Mouse (Mus musculus) heart, embryonic 11.5 days (tissue): ENCODE data around the gene Rnf180. TPM values are rescaled to one million over a fixed set of nuclear protein-coding genes. Genes with fewer than 3 reads are reported as not detected.

Source experiments
- ATAC-seq: fragments of 200-750 bp; cut with Nextera tagmentation; replicated peaks from 2 replicates; pipeline ENCODE4 v1.8.0; 2017; ENCODE audit warnings: moderate library complexity; ENCODE audit not compliant: insufficient number of reproducible peaks, low FRiP score, low TSS enrichment
- H3K27ac ChIP-seq: fragments of 300-500 bp; sonication (generic); 2 replicates; pipeline ENCODE4 v1.5.1; 2014; ENCODE audit warnings: mild to moderate bottlenecking, low read depth, low read length
- H3K27me3 ChIP-seq: fragments of 300-500 bp; sonication (generic); 2 replicates; pipeline ENCODE4 v1.6.1; 2014; ENCODE audit warnings: mild to moderate bottlenecking, low read length, mixed read lengths; ENCODE audit not compliant: control insufficient read depth, insufficient read depth
- H3K36me3 ChIP-seq: fragments of 300-500 bp; sonication (generic); 2 replicates; pipeline ENCODE4 v1.6.1; 2014; ENCODE audit warnings: mild to moderate bottlenecking, low read length, moderate library complexity, mixed read lengths; ENCODE audit not compliant: control insufficient read depth, insufficient read depth
- H3K4me1 ChIP-seq: fragments of 300-500 bp; sonication (generic); 2 replicates; pipeline ENCODE4 v1.6.1; 2014; ENCODE audit warnings: low read length; ENCODE audit not compliant: control insufficient read depth, insufficient read depth
- H3K4me2 ChIP-seq: fragments of 300-500 bp; sonication (generic); 2 replicates; pipeline ENCODE4 v1.6.1; 2014; ENCODE audit warnings: mild to moderate bottlenecking, moderate library complexity
- H3K4me3 ChIP-seq: fragments of 300-500 bp; sonication (generic); 2 replicates; pipeline ENCODE4 v1.5.1; 2014; ENCODE audit warnings: low read depth, low read length
- H3K9ac ChIP-seq: fragments of 300-500 bp; sonication (generic); 2 replicates; pipeline ENCODE4 v1.6.1; 2014; ENCODE audit warnings: mild to moderate bottlenecking, low read depth, low read length, moderate library complexity
- H3K9me3 ChIP-seq: fragments of 300-500 bp; sonication (generic); replicated peaks from 2 replicates; pipeline ENCODE4 v1.6.1; 2016; ENCODE audit warnings: low read length; ENCODE audit not compliant: control insufficient read depth
- WGBS: fragments of 180-500 bp; shearing (Covaris S2); extraction: QIAGEN DNeasy Blood & Tissue Kit; methylation state at CpG from one replicate; pipeline ENCODE4 v1.1.7; 2014; ENCODE audit not compliant: insufficient replicate concordance; 5-methylcytosine and 5-hydroxymethylcytosine counted together
- polyA plus RNA-seq: library from polyadenylated mRNA; unstranded; fragments of >200 nt; fragmentation: Nextera tagmentation; extraction: Ambion mirVana; gene quantifications from 2 replicates; pipeline ENCODE4 v1.2.1, GENCODE M21; 2014

Rnf180 gene
- polyA plus RNA-seq, 1 experiment from 2014 or later: 2.4 TPM

DNA sequence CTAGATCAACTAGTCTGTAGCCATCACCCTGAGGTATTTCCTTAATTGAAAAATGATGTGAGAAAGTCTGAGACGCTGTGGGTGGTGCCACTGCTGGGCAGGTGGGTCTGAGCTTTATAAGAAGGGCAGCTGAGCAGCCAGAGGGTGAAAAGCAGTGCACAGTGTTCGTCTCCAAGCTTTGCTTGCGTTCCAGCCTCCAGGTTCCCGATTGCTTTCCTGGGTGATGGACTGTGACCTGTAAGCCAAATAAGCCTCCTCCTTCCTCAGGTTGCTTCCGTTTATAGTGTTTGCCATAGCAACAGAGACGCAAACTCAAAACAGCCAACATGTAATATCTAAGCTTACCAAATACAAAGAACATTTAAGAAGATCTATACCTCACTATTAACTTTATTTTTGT is 162.2 kb downstream of the Rnf180 start:
- 76% methylated on average over 6 of the region's 6 CpGs for WGBS

DNA sequence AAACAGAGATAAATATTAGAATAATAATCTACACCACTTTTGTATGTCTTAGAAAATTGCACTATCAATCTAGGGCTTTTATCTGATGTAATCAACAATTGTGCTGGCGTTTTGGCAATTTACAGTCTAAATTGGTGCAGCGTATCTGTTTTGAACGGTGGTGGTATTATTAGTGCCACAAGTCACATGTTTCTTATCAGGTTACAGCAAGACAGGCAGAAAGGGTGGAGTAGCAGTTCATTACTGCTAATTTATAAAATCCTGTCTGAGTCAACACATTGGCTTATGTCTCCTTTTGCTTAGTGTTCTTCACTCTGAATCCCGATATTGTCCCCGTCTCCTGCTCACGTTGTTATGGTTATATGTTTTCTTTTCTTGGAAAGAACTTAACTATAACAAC is 164.5 kb downstream of the Rnf180 start:
- no peak overlapping the region for H3K4me2 ChIP-seq
- H3K4me3 ChIP-seq: no peak overlapping the region
- 73% methylated on average over 6 of the region's 6 CpGs for WGBS
- H3K4me1 ChIP-seq: 0 out of 2 replicates have a peak, but pooled peaks cover 7% of the 10 kb centered on the region
- no peak overlapping the region for H3K9ac ChIP-seq
- no peaks in the 10 kb centered on the region for H3K27me3 ChIP-seq
- H3K9me3 ChIP-seq: no peaks in the 10 kb centered on the region
- H3K27ac ChIP-seq: no peak overlapping the region
- H3K36me3 ChIP-seq: no peaks in the 10 kb centered on the region
- no peak for ATAC-seq

More for the DNA sequence above, 162.2 kb downstream of the Rnf180 start:
- Histone ChIP-seq H3K4me2 (no peak overlapping the region), H3K27ac (no peak overlapping the region), H3K27me3 (no peaks in the 10 kb centered on the region), H3K4me1 (0 out of 2 replicates have a peak, but pooled peaks cover 7% of the 10 kb centered on the region), H3K9me3 (no peaks in the 10 kb centered on the region), H3K9ac (no peak overlapping the region), H3K36me3 (no peaks in the 10 kb centered on the region), H3K4me3 (no peak overlapping the region)
- ATAC-seq: no peak

DNA sequence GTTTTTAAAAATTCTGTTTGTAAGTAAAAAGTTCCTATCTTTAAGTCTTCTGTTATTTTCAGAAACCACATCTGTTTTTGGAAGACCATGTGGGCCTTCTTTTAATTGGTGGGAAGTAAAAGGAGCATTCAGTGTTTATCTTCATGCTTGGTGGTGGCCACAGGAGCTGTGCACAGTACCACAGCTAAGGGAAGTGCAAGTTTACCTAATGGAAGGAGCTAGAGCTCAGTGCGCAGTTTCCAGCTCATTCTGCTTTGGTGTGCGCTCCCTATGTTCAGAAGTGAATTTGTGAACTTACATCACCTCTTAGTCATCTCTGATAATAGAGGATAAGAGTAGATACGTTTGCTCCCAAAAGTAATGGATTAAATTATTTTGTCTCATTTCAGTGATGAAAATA is 172.5 kb downstream of the Rnf180 start:
- no peaks in the 10 kb centered on the region for H3K36me3 ChIP-seq
- no peaks in the 10 kb centered on the region for H3K27me3 ChIP-seq
- no peaks in the 10 kb centered on the region for H3K4me1 ChIP-seq
- H3K9me3 ChIP-seq: no peaks in the 10 kb centered on the region
- WGBS: 74% methylated on average over 3 of the region's 3 CpGs
- H3K27ac ChIP-seq: no peak overlapping the region
- no peak overlapping the region for H3K4me2 ChIP-seq
- no peak for ATAC-seq
- H3K9ac ChIP-seq: no peak overlapping the region
- H3K4me3 ChIP-seq: no peak overlapping the region

- H3K4me1 ChIP-seq: no peaks in the 10 kb centered on the region
- no peak overlapping the region for H3K4me3 ChIP-seq
- ATAC-seq: no peak
- no peaks in the 10 kb centered on the region for H3K27me3 ChIP-seq
- H3K27ac ChIP-seq: no peak overlapping the region
- H3K4me2 ChIP-seq: no peak overlapping the region
- H3K9ac ChIP-seq: no peak overlapping the region
- H3K9me3 ChIP-seq: no peaks in the 10 kb centered on the region
- H3K36me3 ChIP-seq: no peaks in the 10 kb centered on the region
Measured at GRCm38 (mm10) chr13:105121617-105122016, 173.0 kb downstream of the Rnf180 start.

DNA sequence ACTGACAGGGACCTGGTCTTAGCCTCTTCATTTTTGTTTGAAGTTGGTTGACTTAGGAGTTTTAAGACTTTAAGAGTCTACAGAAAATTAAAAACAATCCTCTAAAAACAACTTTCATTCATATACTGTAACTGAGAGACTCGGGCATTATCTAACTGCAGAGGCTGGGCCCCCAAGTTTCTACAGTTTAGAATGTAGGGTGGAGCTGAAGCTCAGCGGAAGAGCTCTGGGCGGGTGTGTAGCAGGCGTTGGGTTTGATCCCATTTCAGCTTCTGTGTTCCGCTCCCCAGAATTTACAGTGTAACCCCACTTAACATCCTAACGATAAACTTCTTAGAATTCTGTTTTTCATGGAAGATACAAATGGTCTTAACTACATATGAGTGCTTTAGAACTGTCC is 183.0 kb downstream of the Rnf180 start:
- H3K36me3 ChIP-seq: no peaks in the 10 kb centered on the region
- ATAC-seq: no peak
- 75% methylated on average over 6 of the region's 6 CpGs for WGBS
- no peaks in the 10 kb centered on the region for H3K4me1 ChIP-seq
- no peak overlapping the region for H3K9ac ChIP-seq
- H3K27me3 ChIP-seq: no peaks in the 10 kb centered on the region
- no peak overlapping the region for H3K4me2 ChIP-seq
- no peak overlapping the region for H3K27ac ChIP-seq
- H3K4me3 ChIP-seq: no peak overlapping the region
- no peaks in the 10 kb centered on the region for H3K9me3 ChIP-seq

DNA sequence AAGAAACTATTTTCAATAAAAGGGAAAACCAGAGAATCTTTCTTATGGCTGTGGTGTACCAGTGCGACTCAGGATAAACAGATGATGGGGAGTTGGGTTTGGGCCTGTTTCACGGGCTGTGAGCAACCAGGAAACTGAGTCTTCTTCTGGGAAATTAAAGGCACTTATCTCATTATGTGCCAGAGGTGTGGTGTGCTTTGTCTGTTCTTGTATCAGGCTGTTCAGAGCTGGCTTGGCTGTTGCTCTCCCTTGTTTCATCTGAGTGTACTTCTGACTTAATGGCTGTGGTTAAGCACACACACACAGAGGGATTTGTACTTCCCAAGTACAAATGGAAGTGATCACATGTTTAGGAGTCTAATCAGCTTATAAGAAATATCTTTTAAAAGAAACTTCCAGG is 190.2 kb downstream of the Rnf180 start:
- Histone ChIP-seq H3K36me3 (no peaks in the 10 kb centered on the region), H3K27me3 (no peaks in the 10 kb centered on the region), H3K9ac (no peak overlapping the region), H3K27ac (no peak overlapping the region), H3K4me2 (no peak overlapping the region), H3K9me3 (no peaks in the 10 kb centered on the region), H3K4me1 (no peaks in the 10 kb centered on the region), H3K4me3 (no peak overlapping the region)
- WGBS: 75% methylated on average over 2 of the region's 2 CpGs
- ATAC-seq: no peak

DNA sequence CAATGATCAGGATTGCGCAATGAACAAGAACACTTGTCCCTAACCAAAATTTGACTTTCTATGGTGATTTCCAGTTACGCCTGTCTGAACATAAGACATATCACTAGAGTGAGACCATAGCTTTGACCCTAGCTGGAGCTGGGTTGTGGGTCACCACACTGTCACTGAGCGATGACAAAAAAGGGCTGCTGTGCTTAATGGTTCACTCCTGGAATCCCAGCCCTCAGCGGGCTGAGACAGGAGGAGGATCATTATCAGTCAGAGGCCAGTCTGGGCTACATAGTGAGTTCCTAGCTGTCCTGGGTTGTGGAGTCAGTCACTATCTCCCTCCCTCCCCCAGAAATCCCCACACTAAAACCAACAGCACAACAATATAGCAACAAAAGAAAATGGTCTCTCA is 193.9 kb downstream of the Rnf180 start:
- WGBS: 60% methylated on average over 4 of the region's 4 CpGs
- Histone ChIP-seq H3K4me1 (no peaks in the 10 kb centered on the region), H3K4me3 (no peak overlapping the region), H3K27ac (no peak overlapping the region), H3K9me3 (no peaks in the 10 kb centered on the region), H3K36me3 (no peaks in the 10 kb centered on the region), H3K9ac (no peak overlapping the region), H3K4me2 (no peak overlapping the region), H3K27me3 (no peaks in the 10 kb centered on the region)
- no peak for ATAC-seq

- Histone ChIP-seq H3K4me1 (no peaks in the 10 kb centered on the region), H3K9ac (no peak overlapping the region), H3K27me3 (no peaks in the 10 kb centered on the region), H3K4me2 (no peak overlapping the region), H3K36me3 (no peaks in the 10 kb centered on the region), H3K27ac (no peak overlapping the region), H3K9me3 (no peaks in the 10 kb centered on the region), H3K4me3 (no peak overlapping the region)
- 71% methylated on average over 2 of the region's 2 CpGs for WGBS
- no peak for ATAC-seq
Measured at GRCm38 (mm10) chr13:105096316-105096715, 198.3 kb downstream of the Rnf180 start.

DNA sequence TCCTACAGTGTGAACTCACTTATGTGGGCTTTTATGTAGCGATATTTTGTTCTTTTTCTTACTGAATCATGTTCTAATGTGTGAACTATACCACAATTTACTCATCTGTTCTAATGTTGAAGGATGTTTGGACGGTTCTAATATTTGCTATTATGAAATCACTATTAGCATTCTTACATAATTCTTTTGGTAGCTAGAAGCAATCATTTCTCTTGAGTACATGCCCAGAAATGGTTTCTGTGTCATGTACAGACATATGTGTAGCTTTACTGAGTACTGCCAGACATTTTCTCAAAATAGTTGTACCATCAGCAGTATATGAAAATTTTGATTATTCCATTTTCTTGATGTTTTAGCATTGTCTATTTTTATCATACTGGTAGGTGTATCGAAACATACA is 205.3 kb downstream of the Rnf180 start:
- no peak overlapping the region for H3K9ac ChIP-seq
- ATAC-seq: no peak
- H3K27ac ChIP-seq: no peak overlapping the region
- no peaks in the 10 kb centered on the region for H3K9me3 ChIP-seq
- H3K4me1 ChIP-seq: no peaks in the 10 kb centered on the region
- H3K4me3 ChIP-seq: no peak overlapping the region
- WGBS: 83% methylated on average over 3 of the region's 3 CpGs
- no peaks in the 10 kb centered on the region for H3K36me3 ChIP-seq
- H3K4me2 ChIP-seq: no peak overlapping the region
- H3K27me3 ChIP-seq: no peaks in the 10 kb centered on the region
